Mouse (Mus musculus): Measurements from ENCODE around the gene Sgms1. TPM values are rescaled to one million over a fixed set of nuclear protein-coding genes. Genes with fewer than 3 reads are reported as not detected.

Gene Sgms1
- total RNA-seq, 2 experiments from 2014 or later, result 53.8 to 62.8 TPM

GRCm38 (mm10) chr19:32274145-32274544 lies 115.4 kb downstream of the Sgms1 start:
- H3K27ac ChIP-seq, result peak overlapping the region; percentile 3; the same call in 1 of the 2 replicates
- TF ChIP-seq CTCF (IDR thresholded peaks at IDR 0.05), result no peak
- intact Hi-C loops (cut with DNase I), result no loop called here
- no peak overlapping the region for H3K4me3 ChIP-seq
- DNase-seq, result no peak

- TF ChIP-seq CTCF (IDR thresholded peaks at IDR 0.05), result no peak
- DNase-seq, result no peak
- peak overlapping the region; percentile 3; the same call in 1 of the 2 replicates for H3K27ac ChIP-seq
- no peak overlapping the region for H3K4me3 ChIP-seq
- intact Hi-C loops (cut with DNase I), result no loop called here
These were observed 115.8 kb downstream of the Sgms1 start for GRCm38 (mm10) chr19:32273714-32274113.

GRCm38 (mm10) chr19:32272475-32273260 lies 116.8 kb downstream of the Sgms1 start:
- Histone ChIP-seq H3K27ac (peak overlapping the region; percentile 32; the same call in 1 of the 2 replicates), H3K4me3 (no peak overlapping the region)
- TF ChIP-seq CTCF (IDR thresholded peaks at IDR 0.05), result no peak
- no peak for DNase-seq
- intact Hi-C loops (cut with DNase I), result no loop called here

GRCm38 (mm10) chr19:32271455-32272200 lies 117.9 kb downstream of the Sgms1 start:
- H3K4me3 ChIP-seq, result no peak overlapping the region
- DNase-seq, result no peak
- intact Hi-C loops (cut with DNase I), result no loop called here
- no peak for TF ChIP-seq CTCF (IDR thresholded peaks at IDR 0.05)
- peak overlapping the region; percentile 32; the same call in 1 of the 2 replicates for H3K27ac ChIP-seq

DNA sequence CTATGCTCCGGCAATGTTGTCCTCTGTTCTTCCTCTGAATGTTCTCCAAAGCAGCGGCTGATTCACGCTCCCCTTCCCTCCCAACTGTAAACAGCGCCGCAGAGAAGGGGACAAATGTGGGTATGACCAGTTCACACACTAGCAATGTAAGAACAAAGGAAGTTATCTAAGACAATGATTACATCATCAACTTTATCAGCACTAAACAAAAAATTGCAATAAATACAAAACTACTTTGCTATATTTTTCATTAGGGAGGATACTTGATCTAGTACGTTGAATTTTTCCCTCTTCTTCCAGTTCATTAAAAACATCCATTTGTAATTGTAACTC lies 119.7 kb downstream of the Sgms1 start:
- peak overlapping the region; percentile 68 for H3K27ac ChIP-seq
- TF ChIP-seq CTCF (IDR thresholded peaks at IDR 0.05), result no peak
- intact Hi-C loops (cut with DNase I), result no loop called here

DNA sequence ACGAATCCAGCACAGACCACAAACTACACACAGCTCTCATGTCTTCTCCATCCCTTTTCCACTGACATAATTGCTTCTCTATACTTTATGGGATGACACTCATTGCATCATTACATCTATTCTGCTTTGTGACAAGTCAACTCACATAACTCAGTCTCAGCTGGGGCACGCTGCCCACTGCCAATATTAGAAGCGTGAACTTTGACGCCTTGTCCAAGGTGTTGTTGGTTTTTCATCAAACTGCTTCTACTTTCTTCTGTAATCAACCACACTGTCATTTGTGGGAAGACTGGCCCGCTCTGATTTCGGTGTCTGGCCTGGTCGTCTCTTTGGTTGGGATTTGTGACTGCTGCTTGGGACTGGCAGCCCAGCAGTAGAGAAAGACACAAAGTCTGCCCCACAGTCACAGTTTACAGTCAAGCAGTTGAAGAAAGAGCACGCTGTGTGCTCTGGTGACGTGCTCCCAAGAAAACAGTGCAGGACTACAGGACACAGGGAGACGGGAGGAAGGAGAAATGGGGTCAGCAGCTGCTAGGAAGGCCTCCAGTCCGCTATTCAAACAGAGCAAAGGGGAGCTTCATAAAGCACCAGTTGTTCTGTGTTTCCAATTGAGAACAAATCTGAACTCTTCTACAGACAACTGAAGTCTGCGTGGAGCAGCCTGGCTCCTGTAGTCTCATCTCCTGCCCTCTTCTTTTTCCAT lies 120.2 kb downstream of the Sgms1 start:
- Histone ChIP-seq H3K4me3 (no peak overlapping the region), H3K27ac (peak overlapping the region; percentile 68)
- intact Hi-C loops (cut with DNase I), result no loop called here
- no peak for DNase-seq
- TF ChIP-seq CTCF (IDR thresholded peaks at IDR 0.05), result no peak

More for the DNA sequence above, 119.7 kb downstream of the Sgms1 start:
- no peak overlapping the region for H3K4me3 ChIP-seq
- no peak for DNase-seq

GRCm38 (mm10) chr19:32268562-32268961 lies 121.0 kb downstream of the Sgms1 start:
- H3K4me3 ChIP-seq, result no peak overlapping the region
- H3K27ac ChIP-seq, result peak overlapping the region; percentile 68; the same call in 1 of the 2 replicates
- no peak for TF ChIP-seq CTCF (IDR thresholded peaks at IDR 0.05)
- DNase-seq, result no peak
- intact Hi-C loops (cut with DNase I), result no loop called here

DNA sequence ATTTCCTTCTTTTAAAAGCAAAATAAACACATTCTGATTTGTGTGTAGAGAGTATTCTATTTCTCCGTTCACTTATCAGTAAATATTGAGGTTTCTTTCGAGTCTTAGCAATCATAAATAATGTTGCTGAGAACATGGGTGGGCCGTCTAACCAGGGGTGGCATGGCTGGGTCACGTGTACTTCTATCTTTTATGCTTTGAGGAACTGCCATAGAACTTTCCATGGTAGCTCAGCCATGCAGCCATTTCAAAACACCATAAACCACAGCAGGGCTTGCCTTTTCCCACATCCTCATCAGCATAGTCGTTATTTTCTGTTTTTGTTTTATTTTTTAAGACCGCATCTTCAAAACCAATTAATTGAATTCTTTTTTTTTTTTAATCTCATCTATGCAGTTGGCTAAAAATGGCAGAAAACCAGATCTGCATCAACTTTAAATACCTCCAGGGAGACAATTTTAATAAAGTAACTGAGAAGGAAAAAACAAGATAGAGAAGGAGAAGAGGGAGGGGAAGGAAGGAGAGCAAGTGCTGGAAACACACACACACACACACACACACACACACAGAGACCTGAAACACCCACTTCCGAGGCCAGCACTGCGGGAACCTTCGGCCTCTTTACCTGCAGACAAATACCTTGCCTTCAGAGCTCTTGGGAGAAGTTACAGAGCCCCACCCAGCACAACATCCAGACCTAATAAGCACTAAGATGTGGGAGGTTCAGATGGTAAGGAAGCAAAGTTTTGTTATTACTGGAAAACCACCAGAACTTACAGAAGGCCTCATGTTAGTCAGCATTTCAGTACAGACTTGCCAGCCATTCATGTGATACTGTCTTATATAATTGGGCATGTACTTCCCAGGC lies 122.9 kb downstream of the Sgms1 start:
- no peak for DNase-seq
- H3K4me3 ChIP-seq, result no peak overlapping the region
- TF ChIP-seq CTCF (IDR thresholded peaks at IDR 0.05), result no peak
- intact Hi-C loops (cut with DNase I), result no loop called here
- H3K27ac ChIP-seq, result peak overlapping the region; percentile 43

GRCm38 (mm10) chr19:32263753-32264152 lies 125.8 kb downstream of the Sgms1 start:
- intact Hi-C loops (cut with DNase I), result no loop called here
- Histone ChIP-seq H3K27ac (no peak overlapping the region), H3K4me3 (no peak overlapping the region)
- no peak for TF ChIP-seq CTCF (IDR thresholded peaks at IDR 0.05)
- no peak for DNase-seq

DNA sequence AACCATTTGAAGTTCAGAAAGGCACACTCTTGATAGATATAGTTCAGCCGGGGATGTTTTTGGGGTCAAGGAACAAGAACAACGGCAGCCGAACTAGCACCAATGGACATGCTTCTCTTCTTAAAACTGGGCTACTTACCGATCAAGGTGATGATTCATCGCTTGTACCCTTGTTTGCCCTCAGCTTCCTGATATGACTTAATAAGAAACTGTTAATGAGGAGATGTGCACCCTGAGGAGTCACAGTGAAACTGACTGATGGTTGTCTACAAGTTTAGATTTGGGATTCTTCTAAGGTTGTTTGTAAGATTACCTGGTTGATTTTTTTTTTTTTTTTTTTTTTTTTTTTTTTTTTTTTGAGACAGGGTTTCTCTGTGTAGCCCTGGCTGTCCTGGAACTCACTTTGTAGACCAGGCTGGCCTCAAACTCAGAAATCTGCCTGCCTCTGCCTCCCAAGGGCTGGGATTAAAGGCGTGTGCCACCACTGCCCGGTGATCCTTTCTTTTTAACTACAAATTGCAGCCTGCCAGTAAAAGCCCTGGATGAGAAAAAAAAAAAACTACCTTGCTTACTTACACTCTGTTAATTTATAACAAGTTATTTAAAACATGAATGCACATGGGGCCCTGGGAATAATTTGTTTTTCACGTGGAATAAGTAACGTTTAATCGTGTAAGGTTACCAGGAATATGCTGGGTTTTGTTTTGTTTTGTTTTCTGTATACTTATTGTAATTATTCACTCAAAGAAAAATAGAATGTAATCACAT lies 126.5 kb downstream of the Sgms1 start:
- intact Hi-C loops (cut with DNase I), result no loop called here
- Histone ChIP-seq H3K4me3 (no peak overlapping the region), H3K27ac (no peak overlapping the region)
- DNase-seq, result no peak
- no peak for TF ChIP-seq CTCF (IDR thresholded peaks at IDR 0.05)
